Mouse (Mus musculus) erythroblast, embryonic 14.5 days (primary cell): ENCODE measurements around the gene AI464131. TPM values are rescaled to one million over a fixed set of nuclear protein-coding genes. Genes with fewer than 3 reads are reported as not detected.

Source experiments
- H3K27me3 ChIP-seq: 2 replicates; pipeline ENCODE4 v1.6.1; 2012; ENCODE audit warnings: inconsistent platforms; ENCODE audit not compliant: control insufficient read depth
- H3K36me3 ChIP-seq: 2 replicates; pipeline ENCODE4 v1.6.1; 2012; ENCODE audit warnings: mild to moderate bottlenecking, inconsistent platforms; ENCODE audit not compliant: control insufficient read depth
- H3K4me1 ChIP-seq: 2 replicates; pipeline ENCODE4 v1.6.1; 2012; ENCODE audit warnings: inconsistent platforms; ENCODE audit not compliant: control insufficient read depth
- H3K4me3 ChIP-seq: replicated peaks from 2 replicates; pipeline ENCODE3; 2012; ENCODE audit warnings: moderate library complexity, mild to moderate bottlenecking, inconsistent platforms
- H3K9me3 ChIP-seq: 2 replicates; pipeline ENCODE4 v1.6.1; 2012; ENCODE audit warnings: low read length, inconsistent platforms, mixed read lengths; ENCODE audit not compliant: control insufficient read depth
- GATA1 ChIP-seq: IDR thresholded peaks from 2 replicates; pipeline ENCODE4 v1.6.1; 2012; ENCODE audit warnings: low read length, inconsistent platforms, mixed read lengths
- TAL1 ChIP-seq: IDR thresholded peaks from 3 replicates; pipeline ENCODE4 v1.6.1; 2012; ENCODE audit warnings: low read length, inconsistent platforms, mixed read lengths
- polyA plus RNA-seq: library from polyadenylated mRNA; stranded (reverse); fragments of >175 nt; gene quantifications from 2 replicates; pipeline ENCODE4 v1.2.3, GENCODE M21; 2012

Gene AI464131
- polyA plus RNA-seq, 1 experiment, result not detected

DNA sequence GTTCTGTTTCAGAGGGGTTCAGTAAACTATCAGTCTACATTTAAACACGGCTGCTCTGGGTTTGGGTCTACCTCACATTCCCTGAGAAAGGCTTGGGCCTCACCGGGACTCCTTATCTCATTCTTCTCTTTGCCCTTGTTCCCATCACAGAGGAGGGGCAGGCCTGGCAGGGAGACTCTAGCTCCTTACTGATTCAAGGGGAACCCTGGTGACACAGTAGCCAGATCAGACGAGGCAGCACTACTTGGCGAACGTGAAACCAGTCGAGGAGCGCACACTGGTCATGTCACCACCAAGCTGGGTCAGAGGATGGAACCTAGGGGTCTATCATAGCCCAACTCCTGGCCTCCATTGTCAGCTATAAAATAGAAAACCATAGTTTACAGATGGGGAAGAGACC is 5.1 kb upstream of the AI464131 start:
- Histone ChIP-seq H3K9me3 (no peaks in the 10 kb centered on the region), H3K4me3 (no peak overlapping the region), H3K4me1 (peaks cover 22% of the 10 kb centered on the region), H3K36me3 (no peaks in the 10 kb centered on the region), H3K27me3 (peaks cover 42% of the 10 kb centered on the region)
- no peak for TF ChIP-seq TAL1
- no peak for TF ChIP-seq GATA1

- H3K27me3 ChIP-seq, result peaks cover 46% of the 10 kb centered on the region
Observed at GRCm38 (mm10) chr4:41507326-41507924, 4.5 kb upstream of the AI464131 start.

GRCm38 (mm10) chr4:41506906-41507305 is 4.0 kb upstream of the AI464131 start:
- no peaks in the 10 kb centered on the region for H3K36me3 ChIP-seq
- peaks cover 51% of the 10 kb centered on the region for H3K27me3 ChIP-seq
- H3K9me3 ChIP-seq, result no peaks in the 10 kb centered on the region
- TF ChIP-seq TAL1 (no peak), GATA1 (no peak)
- peak overlapping the region; percentile 51 for H3K4me3 ChIP-seq
- H3K4me1 ChIP-seq, result peaks cover 32% of the 10 kb centered on the region

More at GRCm38 (mm10) chr4:41507326-41507924, 4.5 kb upstream of the AI464131 start:
- TF ChIP-seq TAL1 (no peak), GATA1 (no peak)
- no peaks in the 10 kb centered on the region for H3K9me3 ChIP-seq
- no peaks in the 10 kb centered on the region for H3K36me3 ChIP-seq
- H3K4me1 ChIP-seq, result peaks cover 27% of the 10 kb centered on the region
- peak overlapping the region; percentile 51 for H3K4me3 ChIP-seq

- Histone ChIP-seq H3K4me3 (peak overlapping the region; percentile 51), H3K9me3 (no peaks in the 10 kb centered on the region), H3K27me3 (peaks cover 55% of the 10 kb centered on the region), H3K36me3 (no peaks in the 10 kb centered on the region), H3K4me1 (peaks cover 32% of the 10 kb centered on the region)
- TF ChIP-seq TAL1, result no peak
- no peak for TF ChIP-seq GATA1
Observed at GRCm38 (mm10) chr4:41506156-41506555, 3.3 kb upstream of the AI464131 start.

DNA sequence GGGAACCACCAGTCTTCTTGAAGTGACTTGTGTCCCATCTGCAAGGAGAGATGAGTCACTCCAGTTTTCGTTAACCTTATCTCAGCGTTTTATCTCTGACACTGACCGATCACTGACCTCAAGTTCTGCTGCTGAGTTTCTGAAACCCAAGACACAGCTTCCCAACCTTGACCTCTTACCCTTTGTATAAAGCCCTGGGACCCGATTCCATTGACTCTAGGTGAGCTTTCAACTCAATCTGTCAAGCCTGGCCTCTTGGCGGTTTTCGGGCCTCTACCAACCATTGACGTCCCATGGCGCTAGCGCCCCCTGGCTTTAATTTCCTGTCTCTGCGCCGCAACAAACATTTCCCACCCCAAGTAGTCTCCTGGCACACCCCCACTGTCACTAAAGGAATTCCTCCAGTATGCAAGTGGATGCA is 2.3 kb upstream of the AI464131 start:
- TF ChIP-seq TAL1 (no peak), GATA1 (no peak)
- H3K36me3 ChIP-seq, result no peaks in the 10 kb centered on the region
- peaks cover 32% of the 10 kb centered on the region for H3K4me1 ChIP-seq
- no peak overlapping the region for H3K4me3 ChIP-seq
- no peaks in the 10 kb centered on the region for H3K9me3 ChIP-seq
- peaks cover 60% of the 10 kb centered on the region for H3K27me3 ChIP-seq

- Histone ChIP-seq H3K27me3 (peaks cover 64% of the 10 kb centered on the region), H3K36me3 (no peaks in the 10 kb centered on the region), H3K4me3 (no peak overlapping the region), H3K9me3 (no peaks in the 10 kb centered on the region), H3K4me1 (peaks cover 32% of the 10 kb centered on the region)
- TF ChIP-seq GATA1 (no peak), TAL1 (no peak)
Observed at GRCm38 (mm10) chr4:41504325-41504724, 1.4 kb upstream of the AI464131 start.

GRCm38 (mm10) chr4:41502171-41502940 is 520 bp downstream of the AI464131 start:
- H3K4me1 ChIP-seq, result peaks cover 36% of the 10 kb centered on the region
- H3K27me3 ChIP-seq, result peaks cover 65% of the 10 kb centered on the region
- peak overlapping the region; percentile 53 for H3K4me3 ChIP-seq
- TF ChIP-seq GATA1 (no peak), TAL1 (no peak)
- peaks cover 5% of the 10 kb centered on the region; the same call in 1 of the 2 replicates for H3K9me3 ChIP-seq
- no peaks in the 10 kb centered on the region for H3K36me3 ChIP-seq

- Histone ChIP-seq H3K4me3 (no peak overlapping the region), H3K27me3 (peaks cover 70% of the 10 kb centered on the region), H3K36me3 (no peaks in the 10 kb centered on the region), H3K4me1 (peaks cover 21% of the 10 kb centered on the region), H3K9me3 (peaks cover 5% of the 10 kb centered on the region; the same call in 1 of the 2 replicates)
- TF ChIP-seq TAL1, result no peak
- no peak for TF ChIP-seq GATA1
Observed at GRCm38 (mm10) chr4:41500787-41501186, 2.1 kb downstream of the AI464131 start.

DNA sequence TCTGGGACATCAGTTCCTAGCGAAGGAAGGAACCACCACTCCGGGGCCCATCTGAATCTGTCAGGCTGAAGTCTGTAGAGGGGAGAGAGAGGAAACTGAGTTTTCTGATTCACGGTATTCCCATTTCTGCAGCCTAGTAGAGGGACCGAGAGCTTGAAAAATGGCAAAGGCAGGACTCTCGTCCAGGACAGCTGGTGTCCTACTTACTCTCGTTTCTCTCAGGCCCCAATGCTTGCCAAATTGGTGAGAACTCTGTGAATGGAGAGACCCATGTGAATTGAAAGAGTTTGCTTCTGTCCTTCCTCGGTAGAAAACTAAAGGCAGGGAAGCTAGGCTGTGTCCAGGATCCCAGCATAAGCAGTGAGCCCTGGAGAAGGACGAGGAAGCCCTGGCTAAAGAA is 3.3 kb downstream of the AI464131 start:
- Histone ChIP-seq H3K9me3 (peaks cover 5% of the 10 kb centered on the region; the same call in 1 of the 2 replicates), H3K4me1 (peaks cover 21% of the 10 kb centered on the region), H3K36me3 (no peaks in the 10 kb centered on the region), H3K4me3 (no peak overlapping the region), H3K27me3 (peaks cover 76% of the 10 kb centered on the region)
- TF ChIP-seq GATA1, result no peak
- TF ChIP-seq TAL1, result no peak
